Mouse (Mus musculus): Measurements from ENCODE around the gene Zfp292.
"Not testable (repeated sequence)": the region's sequence is repeated elsewhere in the genome, so short reads cannot be mapped to it uniquely, and the experiment has no call there.

The Zfp292 gene

GRCm38 (mm10) chr4:34882818-34883217 lies at the start of gene Zfp292:
Gene Zfp292, minus strand, starts transcription at chr4:34882960.
- no peak for DNase-seq (ENCODE audit: extremely low spot score, low read depth, low spot score)

GRCm38 (mm10) chr4:34928386-34928785 lies 45.6 kb upstream of the Zfp292 start:
- not testable (repeated sequence) for DNase-seq (ENCODE audit: extremely low spot score, low read depth, low spot score)

- peak; percentile 54 for DNase-seq (ENCODE audit: extremely low spot score, low read depth, low spot score)
Observed at GRCm38 (mm10) chr4:34922177-34922870, 39.6 kb upstream of the Zfp292 start.

- no peak for DNase-seq (ENCODE audit: extremely low spot score, low read depth, low spot score)
Observed at GRCm38 (mm10) chr4:34917400-34917799, 34.6 kb upstream of the Zfp292 start.

GRCm38 (mm10) chr4:34912171-34912570 lies 29.4 kb upstream of the Zfp292 start:
- no peak for DNase-seq (ENCODE audit: extremely low spot score, low read depth, low spot score)

- DNase-seq (ENCODE audit: extremely low spot score, low read depth, low spot score), result no peak
Observed at GRCm38 (mm10) chr4:34911401-34911800, 28.6 kb upstream of the Zfp292 start.

GRCm38 (mm10) chr4:34908127-34908526 lies 25.4 kb upstream of the Zfp292 start:
- DNase-seq (ENCODE audit: extremely low spot score, low read depth, low spot score), result no peak

- no peak for DNase-seq (ENCODE audit: extremely low spot score, low read depth, low spot score)
Observed at GRCm38 (mm10) chr4:34907026-34907425, 24.3 kb upstream of the Zfp292 start.

GRCm38 (mm10) chr4:34906151-34906550 lies 23.4 kb upstream of the Zfp292 start:
- DNase-seq (ENCODE audit: extremely low spot score, low read depth, low spot score), result no peak

GRCm38 (mm10) chr4:34905396-34905795 lies 22.6 kb upstream of the Zfp292 start:
- no peak for DNase-seq (ENCODE audit: extremely low spot score, low read depth, low spot score)

- not testable (repeated sequence) for DNase-seq (ENCODE audit: extremely low spot score, low read depth, low spot score)
Observed at GRCm38 (mm10) chr4:34901582-34901981, 18.8 kb upstream of the Zfp292 start.

- DNase-seq (ENCODE audit: extremely low spot score, low read depth, low spot score), result no peak
Observed at GRCm38 (mm10) chr4:34901166-34901565, 18.4 kb upstream of the Zfp292 start.

- DNase-seq (ENCODE audit: extremely low spot score, low read depth, low spot score), result no peak
Observed at GRCm38 (mm10) chr4:34900155-34900554, 17.4 kb upstream of the Zfp292 start.

GRCm38 (mm10) chr4:34899322-34899721 lies 16.6 kb upstream of the Zfp292 start:
- no peak for DNase-seq (ENCODE audit: extremely low spot score, low read depth, low spot score)

GRCm38 (mm10) chr4:34898497-34898896 lies 15.7 kb upstream of the Zfp292 start:
- no peak for DNase-seq (ENCODE audit: extremely low spot score, low read depth, low spot score)

- DNase-seq (ENCODE audit: extremely low spot score, low read depth, low spot score), result no peak
Observed at GRCm38 (mm10) chr4:34893479-34893878, 10.7 kb upstream of the Zfp292 start, which contains the start of gene Cga. Gene Cga, plus strand, starts transcription at chr4:34893779.

- DNase-seq (ENCODE audit: extremely low spot score, low read depth, low spot score), result no peak
Observed at GRCm38 (mm10) chr4:34889812-34890185, 7.0 kb upstream of the Zfp292 start.

GRCm38 (mm10) chr4:34889101-34889811 lies 6.5 kb upstream of the Zfp292 start:
- DNase-seq (ENCODE audit: extremely low spot score, low read depth, low spot score), result no peak

GRCm38 (mm10) chr4:34887295-34887694 lies 4.5 kb upstream of the Zfp292 start:
- DNase-seq (ENCODE audit: extremely low spot score, low read depth, low spot score), result no peak

GRCm38 (mm10) chr4:34886490-34887111 lies 3.8 kb upstream of the Zfp292 start:
- DNase-seq (ENCODE audit: extremely low spot score, low read depth, low spot score), result no peak

GRCm38 (mm10) chr4:34885631-34886351 lies 3.0 kb upstream of the Zfp292 start:
- DNase-seq (ENCODE audit: extremely low spot score, low read depth, low spot score), result no peak
